Mouse (Mus musculus): ENCODE results near the gene Gpr137.
A peak's percentile ranks its signal among the peaks of the same experiment; 100 is the strongest.
"Not testable (repeated sequence)": the region's sequence is repeated elsewhere in the genome, so short reads cannot be mapped to it uniquely, and the experiment has no call there.

Gene Gpr137

DNA sequence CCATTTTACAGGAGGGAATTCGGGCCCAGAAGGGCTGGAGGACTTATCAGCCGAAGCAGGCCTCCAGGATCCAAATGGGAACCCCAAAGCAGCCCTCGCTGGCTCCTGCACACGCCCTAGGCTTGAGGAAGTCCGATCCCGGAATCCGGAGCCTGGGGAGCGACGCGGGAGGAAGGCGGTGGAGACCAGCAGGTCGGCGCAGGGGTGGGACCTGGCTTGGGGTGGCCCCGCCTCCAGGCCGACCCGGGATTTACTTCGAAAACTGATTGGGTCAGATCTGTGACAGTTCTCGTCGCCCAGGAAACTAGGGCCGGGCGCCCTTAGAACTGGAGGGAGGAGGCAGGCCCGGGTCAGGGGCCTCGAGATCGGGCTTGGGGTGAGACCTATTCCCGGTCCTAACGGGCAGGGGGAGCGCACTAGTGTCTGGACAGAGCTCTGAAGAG is at the start of gene Gpr137:
Gene Gpr137, minus strand, starts transcription at position 232 of the 443 bp plus-strand sequence.
- DNase-seq (ENCODE audit: low spot score in 2 of 2): peak; percentile 93 to 94

DNA sequence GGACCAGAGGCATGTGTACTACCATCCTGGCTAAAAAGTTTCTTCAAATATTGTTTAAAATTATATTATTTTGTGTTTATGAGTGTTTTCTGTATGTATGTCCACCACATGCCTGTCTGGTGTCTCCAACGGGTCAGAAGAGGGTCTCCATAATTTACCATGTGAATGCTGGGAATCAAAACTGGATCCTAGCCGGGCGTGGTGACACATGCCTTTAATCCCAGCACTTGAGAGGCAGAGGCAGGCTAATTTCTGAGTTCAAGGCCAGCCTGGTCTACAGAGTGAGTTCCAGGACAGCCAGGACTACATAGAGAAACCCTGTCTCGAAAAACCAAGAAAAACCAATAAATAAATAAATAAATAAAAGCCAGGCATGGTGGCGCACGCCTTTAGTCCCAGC is 48.9 kb upstream of the Gpr137 start:
- not testable (repeated sequence) for DNase-seq (ENCODE audit: low spot score in 2 of 2)

DNA sequence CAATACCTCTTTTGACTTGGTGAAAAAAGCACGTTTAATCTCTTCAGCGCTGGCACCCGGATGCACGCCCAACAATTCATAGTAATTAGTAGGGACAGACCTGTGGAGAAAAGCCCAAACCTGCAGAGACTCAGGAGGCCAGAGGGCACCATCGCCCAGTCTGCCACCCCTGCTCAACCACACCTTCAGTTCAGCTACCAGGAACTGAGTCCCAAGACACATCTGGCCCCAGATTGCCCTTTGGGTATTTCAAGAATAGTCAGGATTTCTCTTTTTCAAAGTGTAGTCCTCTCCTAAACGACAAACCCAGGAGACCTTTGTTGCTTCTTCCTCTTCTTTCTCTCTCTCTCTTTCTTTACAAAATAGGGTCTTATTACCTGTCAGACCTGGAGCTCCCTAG is 48.4 kb upstream of the Gpr137 start:
- no peak for DNase-seq (ENCODE audit: low spot score in 2 of 2)

DNA sequence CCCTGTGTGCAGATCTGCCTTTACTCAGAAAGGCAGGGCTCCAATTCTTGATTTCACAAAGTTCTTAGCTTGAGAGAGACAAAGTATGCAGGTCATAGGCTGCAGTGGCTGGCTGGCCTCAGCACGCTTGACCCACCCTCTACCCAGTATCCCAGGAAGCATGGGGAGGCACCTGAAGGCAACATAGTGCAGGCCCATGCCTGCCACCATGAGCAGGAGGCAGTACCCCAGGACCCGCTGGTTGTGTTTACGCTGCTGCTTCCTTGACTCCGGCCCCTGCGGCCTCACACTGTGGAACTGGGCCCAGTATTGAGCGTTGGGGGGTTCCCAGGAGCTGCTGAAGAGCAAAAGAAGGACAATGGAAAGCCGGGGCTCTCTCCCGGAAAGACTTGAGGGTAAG is 47.0 kb upstream of the Gpr137 start:
- no peak for DNase-seq (ENCODE audit: low spot score in 2 of 2)

DNA sequence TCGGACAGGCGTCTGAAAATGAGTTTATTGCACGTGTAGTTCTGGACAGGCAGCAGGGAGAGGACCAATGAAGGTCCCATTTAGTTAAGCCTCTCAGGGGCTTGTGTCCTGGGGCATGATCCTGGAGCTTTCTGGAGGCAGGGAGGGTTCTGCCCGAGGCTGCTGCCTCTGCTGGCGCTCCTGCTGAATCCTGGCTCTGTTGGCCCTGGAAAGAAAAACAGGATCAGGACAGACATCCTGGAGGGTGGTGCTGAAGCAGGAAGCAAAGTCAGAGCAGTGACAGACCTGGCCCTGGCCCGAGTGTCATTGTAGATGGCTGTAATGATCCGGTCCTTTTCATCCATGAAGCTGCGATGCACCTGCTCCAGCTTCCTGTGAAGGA is 45.6 kb upstream of the Gpr137 start:
- no peak for DNase-seq (ENCODE audit: low spot score in 2 of 2)

DNA sequence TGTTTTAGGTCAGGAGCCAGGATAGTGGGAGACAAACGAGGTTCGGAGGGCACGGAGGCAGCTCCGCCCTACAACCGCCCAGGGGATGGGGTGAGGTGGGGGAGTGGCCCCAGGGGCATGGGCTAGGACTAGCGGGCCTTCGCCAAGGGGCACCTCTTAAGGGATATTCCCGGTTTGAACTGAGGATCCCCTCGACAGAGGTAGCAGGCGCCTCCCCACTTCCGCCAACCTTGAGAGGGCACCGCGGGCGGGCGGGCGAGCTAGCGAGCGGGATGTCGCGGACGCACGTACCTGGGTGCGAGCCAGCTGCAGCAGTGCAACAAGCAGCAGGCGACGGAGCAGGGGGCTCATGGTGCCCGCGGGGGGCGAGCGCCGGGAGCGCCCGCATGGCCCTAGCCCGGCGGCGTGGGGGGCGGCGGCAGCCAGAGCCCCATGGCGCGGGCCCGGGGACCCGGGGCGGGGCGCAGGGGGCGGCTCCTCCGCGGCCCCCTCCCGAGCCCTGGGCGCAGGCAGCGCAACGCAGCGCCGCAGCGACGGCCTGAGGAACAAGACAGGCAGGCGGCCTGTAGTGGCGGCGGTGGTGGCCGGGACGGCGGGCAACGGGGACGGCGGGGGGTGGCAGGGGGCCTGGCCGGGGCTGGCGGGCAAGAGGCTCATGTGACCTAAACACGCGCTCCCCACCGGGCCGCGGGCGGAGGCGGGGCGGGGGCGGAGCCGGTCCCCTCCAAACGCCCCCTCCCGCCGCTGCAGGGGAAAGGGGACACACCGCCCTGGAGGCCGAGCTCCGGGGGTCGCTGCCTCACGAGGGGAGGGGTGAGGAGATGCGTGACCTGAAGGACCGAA is 45.0 kb upstream of the Gpr137 start, which contains the start of gene Vegfb:
Gene Vegfb, minus strand, starts transcription at position 591 of the 843 bp plus-strand sequence.
- peak; percentile 54 to 81 for DNase-seq (ENCODE audit: low spot score in 2 of 2)

DNA sequence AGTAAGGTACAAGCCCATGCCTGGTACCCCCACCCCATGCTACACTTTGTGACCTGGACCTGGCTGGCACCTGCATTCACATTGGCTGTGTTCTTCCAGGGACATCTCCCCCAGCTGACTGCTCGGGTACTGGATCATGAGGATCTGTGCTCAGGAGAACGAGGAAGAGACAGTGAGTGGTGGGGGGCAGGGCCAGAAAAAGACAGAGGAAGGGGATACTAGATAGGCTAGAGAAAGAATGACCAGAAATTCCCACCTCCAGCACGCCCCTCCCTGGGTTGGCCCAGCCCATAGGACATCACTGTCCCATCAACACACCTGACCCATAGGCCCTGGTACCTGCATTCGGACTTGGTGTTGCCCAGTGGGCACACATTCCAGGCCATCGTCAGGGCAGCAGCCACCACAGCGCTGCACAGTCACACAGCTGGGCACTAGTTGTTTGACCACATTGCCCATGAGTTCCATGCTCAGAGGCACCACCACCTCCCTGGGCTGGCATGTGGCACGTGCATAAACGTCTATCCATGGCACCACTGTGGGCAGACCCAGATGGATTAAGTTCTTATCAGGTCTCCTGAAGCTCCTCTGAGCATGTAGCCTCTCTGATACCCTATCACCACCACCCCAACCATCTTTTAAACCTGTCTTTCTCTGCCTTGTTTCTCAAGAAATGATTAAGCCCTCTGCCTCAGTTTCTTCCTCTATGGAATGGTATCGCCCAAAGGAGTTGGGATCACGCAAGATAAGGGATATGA is 43.9 kb upstream of the Gpr137 start:
- DNase-seq (ENCODE audit: low spot score in 2 of 2): peak in 1 of 2 experiments; percentile 63

DNA sequence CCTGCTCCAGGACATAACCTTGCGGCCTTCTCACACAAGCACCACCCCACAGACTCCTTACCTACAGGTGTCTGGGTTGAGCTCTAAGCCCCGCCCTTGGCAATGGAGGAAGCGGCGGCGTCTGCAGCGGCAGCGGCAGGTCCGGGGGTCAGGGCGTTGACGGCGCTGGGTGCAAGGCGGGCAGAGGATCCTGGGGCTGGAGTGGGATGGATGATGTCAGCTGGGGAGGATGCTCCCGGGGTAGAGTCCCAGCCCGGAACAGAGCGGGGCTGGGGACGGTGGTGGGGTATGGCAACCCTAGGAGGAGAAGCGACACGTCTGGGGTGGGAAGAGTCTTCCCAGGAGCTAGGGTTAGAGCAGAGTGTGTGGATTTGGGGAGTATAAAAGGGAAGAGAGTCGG is 43.0 kb upstream of the Gpr137 start:
- peak in 1 of 2 experiments; percentile 67 for DNase-seq (ENCODE audit: low spot score in 2 of 2)

DNA sequence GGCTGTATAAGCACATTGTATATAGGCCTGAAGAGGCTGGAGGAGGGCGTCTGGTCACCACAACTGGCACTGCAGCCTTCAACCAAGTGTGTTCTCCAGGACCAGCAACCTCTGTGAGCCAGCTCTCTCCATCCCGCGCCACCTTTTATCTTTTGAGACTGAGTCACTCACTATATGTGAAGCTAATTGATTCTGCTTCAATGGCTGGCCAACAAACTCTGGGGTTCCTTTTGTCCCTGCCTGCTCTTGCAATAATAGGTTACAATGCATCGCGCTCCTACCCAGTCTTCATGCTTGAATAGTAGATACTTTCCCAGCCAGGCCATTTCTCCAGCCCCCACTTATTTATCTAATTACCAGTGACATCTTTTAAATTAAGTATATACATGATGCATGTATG is 41.3 kb upstream of the Gpr137 start:
- no peak for DNase-seq (ENCODE audit: low spot score in 2 of 2)

DNA sequence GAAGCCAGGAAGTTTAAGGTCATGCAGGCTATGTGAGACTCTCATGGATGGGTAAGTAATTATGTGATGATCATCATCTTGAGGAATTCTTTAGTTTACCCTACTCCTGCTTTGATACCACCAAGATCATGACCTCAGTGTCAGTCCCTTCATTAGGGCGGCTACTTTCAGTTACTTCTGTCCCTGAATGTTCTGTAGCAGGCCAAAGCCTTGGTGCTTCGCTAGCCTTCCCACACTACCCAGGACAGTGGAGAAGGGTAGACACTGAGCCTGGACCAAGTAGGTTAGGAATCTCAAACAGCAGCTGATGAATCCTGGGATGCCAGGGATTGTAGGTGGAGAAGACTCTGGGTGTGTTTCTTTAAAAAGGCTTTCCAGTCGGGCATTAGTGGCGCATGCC is 39.2 kb upstream of the Gpr137 start:
- DNase-seq (ENCODE audit: low spot score in 2 of 2): no peak

DNA sequence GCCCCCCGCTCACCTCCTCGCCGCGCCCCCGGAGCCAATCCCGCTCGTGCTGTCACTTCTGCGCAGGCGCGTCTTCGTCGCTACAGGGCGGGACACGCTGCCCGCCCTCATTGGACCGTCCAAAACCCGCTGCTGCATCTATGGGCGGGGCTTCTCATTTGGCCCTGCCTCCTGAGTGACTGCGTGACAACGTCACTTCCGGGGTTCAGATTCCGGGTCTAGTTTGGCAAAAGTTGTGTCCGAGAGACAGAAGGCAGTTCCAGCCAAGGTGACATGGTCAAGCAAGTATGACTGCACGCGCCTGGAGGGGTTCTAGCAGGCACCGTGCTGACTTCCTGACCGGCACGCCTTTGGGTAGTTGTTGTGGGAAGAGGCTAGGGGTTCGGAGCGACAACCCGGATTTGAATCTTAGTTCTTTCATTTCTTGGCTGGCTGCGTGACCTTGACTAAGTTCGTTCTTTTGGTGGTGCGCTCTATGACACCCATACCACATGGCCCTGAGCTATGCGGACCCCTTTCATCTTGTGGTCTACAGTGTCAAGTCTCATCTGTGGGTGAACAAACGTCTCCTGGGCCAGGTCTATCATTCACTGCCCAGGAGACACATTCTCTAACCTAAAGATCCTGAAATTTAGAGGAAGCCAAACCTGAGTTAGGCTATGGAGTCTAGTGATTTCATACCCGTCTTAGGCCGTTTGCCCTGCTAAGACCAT is 38.3 kb upstream of the Gpr137 start, which contains the start of gene Fkbp2:
Gene Fkbp2, minus strand, starts transcription at position 121 of the 713 bp plus-strand sequence.
- DNase-seq (ENCODE audit: low spot score in 2 of 2): peak; percentile 99

DNA sequence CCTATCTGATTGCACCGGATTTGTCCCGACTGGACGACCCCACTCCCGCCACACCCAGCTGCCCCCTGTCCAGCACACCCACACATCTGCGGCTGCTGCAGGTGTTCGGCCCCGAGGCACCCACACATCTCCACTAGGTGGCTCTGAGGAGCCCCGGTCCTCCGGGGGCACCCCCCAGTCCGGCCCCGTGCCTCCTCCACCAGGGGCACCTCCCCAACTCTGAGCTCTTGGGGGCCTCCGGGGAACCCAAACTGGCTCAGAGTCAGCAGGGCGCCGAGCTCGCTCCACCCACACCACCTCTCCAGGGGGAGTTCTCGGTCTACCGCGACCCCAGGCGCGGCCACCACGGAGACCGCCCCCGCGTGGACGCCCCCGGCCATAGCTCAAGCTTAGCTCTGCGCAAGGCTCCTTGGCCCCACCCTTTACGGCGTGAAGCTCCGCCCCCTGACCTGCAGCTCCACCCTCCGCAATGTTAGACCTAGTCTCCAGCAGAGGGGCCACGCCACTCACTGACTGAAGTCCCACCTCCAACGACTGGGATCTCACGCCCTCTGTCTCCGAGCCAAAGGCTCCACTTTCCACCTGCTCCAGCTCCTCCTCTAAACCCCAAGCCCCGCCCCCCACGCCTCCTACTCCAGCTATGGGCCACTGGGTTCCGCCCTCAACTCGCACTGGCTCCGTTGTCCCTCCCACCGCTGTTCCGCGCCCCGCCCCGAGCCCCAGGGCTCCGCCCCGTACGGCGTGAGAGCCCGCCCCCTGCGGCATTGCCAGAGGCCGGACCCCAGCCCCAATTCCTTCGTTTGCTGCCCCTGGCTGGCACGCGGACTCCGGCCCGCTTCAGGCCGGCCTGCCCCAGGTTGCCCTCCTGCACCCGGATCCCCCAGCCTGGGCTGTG is 37.5 kb upstream of the Gpr137 start:
- peak; percentile 100 for DNase-seq (ENCODE audit: low spot score in 2 of 2)

DNA sequence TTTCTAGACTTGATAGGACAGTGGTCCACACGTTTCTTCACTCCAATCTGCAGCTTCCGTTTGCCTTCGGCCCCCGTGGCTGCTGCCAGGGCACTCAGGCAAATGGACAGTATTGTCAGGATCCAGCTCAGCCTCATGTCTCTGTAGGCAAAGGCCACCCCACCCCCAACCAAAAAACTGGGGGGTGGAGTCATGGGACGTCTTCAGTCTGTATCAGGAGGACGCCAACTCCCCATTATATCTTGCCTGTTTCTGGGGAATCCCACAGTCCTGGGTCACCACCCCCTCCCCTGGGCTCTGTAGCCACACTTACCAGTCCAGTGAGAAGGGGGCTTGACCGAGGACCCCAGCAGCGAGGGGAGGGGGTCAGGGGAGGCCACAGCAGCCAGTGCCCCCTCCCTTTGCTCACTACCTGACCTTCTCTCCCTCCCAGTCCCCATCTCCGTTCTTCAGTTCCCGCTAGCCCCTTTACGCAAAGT is 36.8 kb upstream of the Gpr137 start:
- peak in 1 of 2 experiments; percentile 43 for DNase-seq (ENCODE audit: low spot score in 2 of 2)

DNA sequence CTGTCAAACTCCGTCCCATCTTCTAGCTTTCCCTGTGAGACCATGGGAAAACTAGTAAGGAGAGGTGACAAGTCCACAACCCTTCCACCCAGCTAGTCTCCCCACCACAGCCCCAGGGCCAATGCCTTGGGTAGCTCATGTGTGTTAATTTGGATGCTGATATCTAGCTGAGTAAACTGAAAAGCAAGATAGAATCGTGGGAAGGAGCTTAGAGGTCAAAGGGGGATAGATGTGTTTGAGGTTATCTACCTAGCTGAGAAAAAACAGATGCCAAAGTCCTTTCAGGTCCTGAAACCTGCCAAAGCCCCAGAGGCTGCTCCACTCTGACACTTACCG is 36.3 kb upstream of the Gpr137 start:
- DNase-seq (ENCODE audit: low spot score in 2 of 2): no peak

DNA sequence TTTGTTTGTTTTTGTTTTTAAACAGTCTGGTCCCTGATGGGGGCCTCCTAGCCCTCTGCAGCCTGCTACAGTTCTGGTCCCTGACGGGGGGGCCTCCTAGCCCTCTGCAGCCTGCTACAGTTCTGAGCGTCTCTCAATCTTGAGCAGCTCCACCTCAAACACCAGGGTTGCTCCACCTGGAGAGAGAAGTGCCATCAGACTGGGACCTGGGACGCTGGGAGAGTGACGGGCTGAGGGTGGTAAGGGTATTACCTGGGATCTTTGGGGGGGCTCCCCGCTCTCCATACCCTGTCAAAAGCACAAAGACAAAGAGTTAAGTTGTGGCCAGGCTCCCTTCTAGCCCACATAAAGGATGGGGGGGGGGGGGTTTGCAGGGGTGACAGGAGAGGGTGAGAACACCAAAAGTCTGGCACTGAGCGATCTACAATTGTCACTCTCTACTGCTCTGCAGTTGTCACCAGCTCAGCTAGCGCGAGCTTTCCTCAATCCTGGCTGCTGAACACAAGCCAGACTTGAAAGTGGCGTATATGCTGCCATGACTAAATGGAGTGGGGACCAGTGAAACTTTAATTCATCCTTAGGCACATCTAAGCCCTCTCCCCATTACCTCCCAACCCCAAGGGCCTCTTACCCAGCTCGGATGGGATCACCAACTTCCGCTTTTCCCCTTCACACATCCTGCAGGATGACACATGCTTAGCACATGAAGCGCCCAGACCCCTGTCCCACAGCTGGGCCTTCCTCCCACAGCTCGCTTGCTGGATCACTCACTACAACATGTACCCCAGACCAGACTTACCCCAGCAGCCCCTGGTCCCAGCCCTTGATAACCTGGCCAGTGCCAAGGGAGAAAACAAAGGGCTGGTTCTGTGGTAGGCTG is 35.7 kb upstream of the Gpr137 start:
- no peak for DNase-seq (ENCODE audit: low spot score in 2 of 2)

DNA sequence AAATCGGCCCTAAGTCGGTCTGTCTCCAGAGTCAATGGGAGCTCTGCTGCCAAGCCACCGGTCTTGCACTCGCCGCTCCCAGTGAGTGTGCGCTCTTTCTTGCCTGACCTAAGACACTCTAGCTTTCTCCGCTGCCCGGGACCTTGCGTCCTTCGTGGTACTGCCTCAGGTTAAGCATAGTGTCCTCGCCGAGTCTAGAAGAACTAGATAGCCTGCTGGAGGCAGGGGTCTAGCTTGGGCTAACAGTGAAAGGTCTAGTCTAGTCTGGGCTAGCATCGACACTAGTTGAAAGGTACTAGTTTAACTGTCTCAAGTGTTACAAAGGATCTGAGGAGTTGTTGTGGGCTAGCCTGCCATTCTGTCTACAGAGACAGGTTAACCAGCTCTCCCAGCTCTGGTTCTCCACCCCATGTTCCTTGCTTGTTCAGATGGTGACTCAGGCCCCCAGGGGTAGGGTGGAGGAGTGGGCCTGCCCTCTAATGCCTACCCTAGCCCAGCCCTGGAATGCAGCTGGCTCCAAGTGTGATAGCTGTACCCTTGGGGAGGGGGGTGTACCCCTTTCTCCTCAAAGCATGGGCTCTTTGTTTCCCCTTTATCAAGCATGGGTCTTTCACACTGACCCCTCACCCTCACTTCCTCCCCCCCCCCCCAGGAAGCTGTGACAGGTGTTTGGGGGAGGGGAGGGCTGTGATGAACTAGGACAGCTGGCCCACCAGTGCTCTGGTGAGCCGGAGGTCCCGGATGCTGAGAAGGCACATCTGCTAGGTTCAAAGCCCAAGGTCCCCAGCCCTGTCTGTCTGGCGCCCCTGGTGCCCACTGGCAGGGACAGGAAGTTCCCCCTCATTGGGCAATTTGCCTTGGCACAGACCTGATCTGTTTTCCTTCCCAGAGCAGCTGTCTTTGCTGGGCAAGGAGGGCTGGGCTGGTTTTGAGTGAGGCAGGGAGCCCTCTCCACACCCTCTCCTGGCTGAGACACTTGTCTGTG is 33.5 kb upstream of the Gpr137 start, which contains the start of gene Plcb3:
Gene Plcb3, minus strand, starts transcription at position 934 of the 985 bp plus-strand sequence.
- peak; percentile 62 to 81 for DNase-seq (ENCODE audit: low spot score in 2 of 2)

DNA sequence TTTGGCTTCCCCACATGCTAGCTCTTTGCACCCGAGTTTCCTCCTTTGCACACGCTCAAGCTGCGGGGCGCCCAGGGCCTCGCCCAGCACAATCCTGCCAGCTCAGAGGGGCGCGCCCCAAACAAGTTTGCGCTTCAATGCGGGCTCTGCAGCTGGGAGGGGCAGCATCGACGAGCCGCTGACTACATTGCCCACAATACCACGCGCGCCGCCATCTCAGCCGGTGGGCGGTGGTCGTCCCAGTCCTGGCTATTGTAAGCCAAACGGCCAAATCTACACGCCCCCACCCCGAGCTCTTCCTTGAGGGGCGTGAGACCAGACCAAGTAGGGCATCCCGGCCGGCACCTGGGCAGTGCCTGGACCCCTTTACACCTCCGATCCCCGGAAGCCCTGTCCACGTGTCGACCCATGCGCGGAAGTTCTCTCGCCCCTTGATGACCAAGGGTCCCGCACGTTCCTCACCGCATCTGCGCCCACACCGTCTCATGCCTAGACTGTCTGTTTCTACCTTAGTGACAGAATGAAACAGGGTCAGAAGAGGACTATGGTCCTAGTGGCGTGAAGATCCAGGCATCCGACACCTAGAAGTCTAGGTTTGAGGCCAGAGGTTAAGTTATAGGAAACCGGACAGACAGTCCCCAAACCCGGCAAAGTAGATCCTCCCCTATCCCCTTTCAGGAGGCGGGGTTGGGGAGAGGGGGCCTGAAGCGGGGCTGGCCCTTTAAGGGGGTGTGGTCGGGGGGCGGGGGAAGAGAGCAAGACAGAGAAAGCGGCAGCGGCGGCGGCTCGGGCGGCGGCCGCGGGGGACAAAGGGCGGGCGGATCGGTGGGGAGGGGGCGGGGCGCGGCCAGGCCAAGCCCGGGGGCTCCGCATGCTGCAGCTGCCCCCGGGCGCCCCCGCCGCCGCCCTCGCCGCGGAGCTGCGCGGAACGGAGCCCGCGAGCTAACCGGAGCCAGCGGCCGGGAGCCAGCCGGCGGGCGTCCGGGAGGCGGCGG is 32.2 kb upstream of the Gpr137 start, which contains the start of gene Ppp1r14b:
Gene Ppp1r14b, plus strand, starts transcription at position 758 of the 995 bp plus-strand sequence.
- peak; percentile 76 to 89 for DNase-seq (ENCODE audit: low spot score in 2 of 2)

All from spleen, postnatal 4 days (tissue).